Mouse (Mus musculus) left cerebral cortex, postnatal 10 days (tissue): ENCODE data around the gene Itga1. TPM values are rescaled to one million over a fixed set of nuclear protein-coding genes. Genes with fewer than 3 reads are reported as not detected.

Experiments
- DNase-seq, 2 experiments: peaks; one replicate each; pipeline ENCODE4 v3.0.0; 2021 to 2022; ENCODE audit warnings: low spot score in 2 of 2, mixed read lengths in 1 of 2; ENCODE audit errors: extremely low spot score in 1 of 2
- intact Hi-C: fragments of 180-260 bp; cut with DNase I; formaldehyde crosslinking; loops from one replicate; pipeline ENCODE4 v1.15.1; 2025
- total RNA-seq, 2 experiments: library from RNA; stranded (reverse); gene quantifications; 2 replicates each; pipeline ENCODE4 v1.2.3; 2021

The Itga1 gene
- total RNA-seq, 2 experiments from 2014 or later = 12.7 to 13.3 TPM

DNA sequence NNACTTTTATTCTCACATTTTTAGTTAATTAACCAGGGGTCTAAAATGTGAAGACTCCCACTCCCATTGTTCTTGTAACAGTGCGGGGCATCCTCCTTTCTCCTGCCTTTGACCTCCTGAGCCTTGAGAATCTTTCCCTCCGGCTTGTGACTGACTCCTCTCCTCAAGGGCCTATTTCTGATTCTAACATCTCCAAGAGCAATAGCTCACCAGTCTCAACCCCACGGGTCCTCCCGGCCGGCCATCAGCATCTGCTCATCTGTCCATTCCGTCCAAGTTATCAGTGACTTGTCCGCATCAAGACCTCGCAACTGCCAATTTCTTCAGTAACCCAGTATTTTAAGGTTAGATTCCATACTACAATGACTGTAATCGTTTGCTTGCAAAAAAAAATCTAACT, 84.2 kb downstream of the Itga1 start:
- intact Hi-C loops = no loop called here

GRCm38 (mm10) chr13:115011547-115011946, 90.2 kb downstream of the Itga1 start:
- DNase-seq = no peak
- intact Hi-C loops = no loop called here

More for the DNA sequence above, 84.2 kb downstream of the Itga1 start:
- DNase-seq = no peak

DNA sequence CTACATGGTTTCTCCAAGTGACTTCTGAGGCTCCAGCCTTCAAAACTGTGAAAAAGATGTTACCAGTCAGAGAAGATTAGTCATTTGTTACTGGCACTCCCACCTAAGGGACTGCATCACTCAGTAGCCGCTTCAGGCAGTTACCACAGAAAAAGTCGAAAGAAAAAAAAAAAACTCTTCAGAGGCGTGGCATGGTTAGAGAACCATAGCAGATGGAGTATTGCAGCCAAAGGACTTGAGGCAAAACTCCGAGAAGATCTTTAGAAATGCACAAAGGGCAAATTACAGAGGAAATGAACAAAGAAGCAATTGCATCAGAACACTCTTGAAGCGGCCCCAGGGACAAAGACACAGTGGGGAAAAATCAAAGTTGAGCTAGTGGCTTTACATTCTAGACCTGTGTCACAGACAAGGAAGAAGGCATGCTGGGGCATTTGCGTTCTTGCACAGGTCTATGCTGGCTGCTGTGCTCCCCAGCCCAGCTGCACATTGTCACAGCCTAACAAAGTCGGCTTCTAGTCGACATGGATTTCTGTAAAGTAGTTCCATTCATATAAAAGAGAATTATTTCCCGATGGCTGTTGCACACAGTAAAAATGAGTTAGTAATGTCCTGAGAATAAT, 95.4 kb downstream of the Itga1 start:
- no peak for DNase-seq
- intact Hi-C loops = no loop called here

DNA sequence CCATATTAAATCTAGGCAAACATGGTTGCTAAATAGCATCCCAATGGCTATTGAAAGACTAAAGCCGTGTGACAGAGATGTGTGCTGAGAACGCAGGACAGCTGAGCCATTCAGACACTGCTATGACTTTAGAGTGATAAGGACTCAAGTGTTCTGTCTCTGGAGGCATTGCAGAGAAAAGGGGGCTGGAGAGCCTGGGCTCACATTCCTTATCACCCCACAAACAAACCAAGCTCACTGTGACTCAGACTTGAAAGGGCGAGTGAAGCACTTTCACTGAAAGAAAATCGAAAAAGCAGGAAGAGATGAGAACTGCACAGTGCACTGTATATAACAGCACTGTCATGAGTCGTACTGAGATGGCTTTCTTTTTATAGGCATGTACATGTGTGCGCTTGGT, 96.4 kb downstream of the Itga1 start:
- no peak for DNase-seq
- intact Hi-C loops = no loop called here

DNA sequence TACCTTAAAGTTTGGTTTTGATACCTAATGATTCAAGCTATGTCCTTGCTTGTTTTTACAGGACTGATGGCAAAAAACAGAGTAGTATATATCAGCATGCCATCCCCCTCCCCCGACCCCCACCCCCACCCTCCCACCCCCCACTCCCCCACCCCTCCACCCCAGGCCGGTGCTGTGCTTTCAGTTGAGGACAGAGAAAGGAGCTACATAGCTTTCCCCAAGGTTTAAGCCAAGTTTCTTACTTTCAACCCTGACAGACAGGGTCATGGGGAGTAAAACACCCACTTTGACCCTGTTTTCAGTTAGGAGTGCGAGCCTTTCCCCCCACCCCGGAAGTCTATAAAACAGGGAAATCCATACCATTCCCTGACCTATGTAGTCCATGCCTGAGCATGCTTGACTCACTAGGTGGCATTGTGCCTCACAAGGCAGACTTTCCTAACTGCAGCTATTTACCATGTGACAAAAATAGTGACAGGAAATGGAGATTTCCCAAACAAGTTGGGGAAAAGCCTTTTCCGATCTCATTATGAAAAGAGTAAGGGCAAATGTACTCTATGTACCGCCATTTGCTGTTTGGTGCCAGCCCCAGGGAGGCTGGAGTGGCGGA, 98.2 kb downstream of the Itga1 start:
- no peak for DNase-seq
- intact Hi-C loops = no loop called here

- DNase-seq = no peak
- intact Hi-C loops = no loop called here
These were observed 98.9 kb downstream of the Itga1 start for GRCm38 (mm10) chr13:115002837-115003236.

GRCm38 (mm10) chr13:115002155-115002554, 99.6 kb downstream of the Itga1 start:
- intact Hi-C loops = no loop called here
- DNase-seq = no peak

GRCm38 (mm10) chr13:114999582-114999981, 102.2 kb downstream of the Itga1 start:
- intact Hi-C loops = no loop called here
- DNase-seq = no peak

DNA sequence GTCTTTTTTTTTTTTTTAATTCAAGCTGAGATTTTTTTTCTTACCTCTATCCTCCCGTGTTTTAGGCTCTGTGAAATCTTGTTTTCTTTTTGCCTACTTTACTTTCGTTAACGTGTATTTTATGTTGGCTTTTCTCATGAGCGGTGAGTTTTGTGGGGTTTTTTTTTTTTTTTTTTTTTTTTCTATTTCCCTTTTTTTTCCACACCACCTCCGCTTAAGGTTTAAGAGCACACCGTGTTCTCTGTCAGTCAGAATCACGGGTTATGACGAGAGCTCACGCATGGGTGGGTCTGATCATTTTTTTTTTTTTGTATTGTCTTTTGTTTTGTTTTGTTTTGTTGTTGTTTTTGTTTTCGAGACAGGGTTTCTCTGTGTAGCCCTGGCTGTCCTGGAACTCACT, 103.7 kb downstream of the Itga1 start:
- intact Hi-C loops = no loop called here
- DNase-seq = no peak

DNA sequence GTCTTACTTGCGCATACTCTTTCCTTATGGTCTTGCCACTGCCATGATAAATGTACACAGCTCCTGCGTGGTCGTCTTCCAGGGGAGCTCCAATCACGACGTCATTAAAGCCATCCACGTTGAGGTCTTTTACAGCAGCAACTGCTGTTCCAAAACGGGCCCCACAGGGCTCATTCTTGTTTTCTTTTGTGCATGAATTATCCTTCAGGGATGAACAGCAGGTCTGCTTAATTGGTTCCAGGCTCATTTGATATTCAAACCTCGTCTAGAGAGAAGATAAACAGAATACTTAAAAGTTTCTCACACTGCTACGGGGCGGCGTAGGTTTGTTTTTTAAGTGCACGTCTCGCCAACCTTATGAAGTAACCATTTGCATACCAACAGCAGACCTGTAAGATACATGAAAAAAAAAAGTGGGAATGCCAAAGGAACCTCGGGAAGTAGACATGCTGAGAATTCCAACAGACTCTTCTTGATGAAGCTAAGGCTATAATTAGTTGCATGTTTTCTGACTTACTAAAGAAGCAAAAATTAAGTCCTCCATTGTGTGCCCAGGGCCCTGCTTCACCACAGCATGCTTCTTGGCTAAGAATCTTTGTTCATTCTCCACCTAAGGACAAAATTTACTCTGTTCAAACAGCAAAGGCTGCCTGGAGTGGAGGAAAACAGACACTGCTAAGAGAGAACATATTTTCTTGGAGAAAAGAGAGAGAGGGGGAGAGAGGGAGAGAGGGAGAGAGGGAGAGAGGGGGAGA, 109.3 kb downstream of the Itga1 start:
- intact Hi-C loops = no loop called here
- peak in 1 of 2 experiments; percentile 6 for DNase-seq

GRCm38 (mm10) chr13:114987668-114988067, 114.1 kb downstream of the Itga1 start:
- intact Hi-C loops = loop anchor here (10.0 kb wide), 3 partner anchors 107 to 1727 kb away; partner anchors contain the start of gene Pelo
- DNase-seq = no peak

GRCm38 (mm10) chr13:114987161-114987560, 114.6 kb downstream of the Itga1 start:
- intact Hi-C loops = loop anchor here (10.0 kb wide), 3 partner anchors 108 to 1728 kb away; partner anchors contain the start of gene Pelo

DNA sequence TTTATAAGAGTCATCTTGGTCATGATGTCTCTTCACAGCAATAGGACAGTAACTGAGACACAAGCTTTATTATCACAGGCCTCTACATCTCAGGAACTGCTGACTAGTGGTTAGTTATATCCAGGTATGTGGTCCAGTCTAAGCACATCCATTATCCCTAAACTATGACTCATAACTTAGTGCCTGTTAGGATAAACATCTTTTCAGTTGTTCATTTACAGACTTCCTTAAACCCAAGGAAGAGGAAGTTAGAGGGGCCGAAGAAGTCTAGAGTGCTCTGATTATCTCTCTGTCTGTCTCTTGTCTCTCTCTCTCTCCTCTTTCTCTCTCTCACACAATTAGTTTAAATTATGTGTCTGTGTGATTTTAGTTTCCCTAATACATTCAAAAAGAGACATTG, 117.1 kb downstream of the Itga1 start:
- no peak for DNase-seq
- intact Hi-C loops = loop anchor here (10.0 kb wide), 3 partner anchors 110 to 1730 kb away; partner anchors contain the start of gene Pelo

More at GRCm38 (mm10) chr13:114987161-114987560, 114.6 kb downstream of the Itga1 start:
- DNase-seq = no peak

GRCm38 (mm10) chr13:114983116-114983515, 118.6 kb downstream of the Itga1 start:
- DNase-seq = no peak
- intact Hi-C loops = loop anchor here (10.0 kb wide), 3 partner anchors 112 to 1732 kb away; partner anchors contain the start of gene Pelo

GRCm38 (mm10) chr13:114980831-114981419, 120.8 kb downstream of the Itga1 start:
- DNase-seq = no peak
- intact Hi-C loops = loop anchor here (10.0 kb wide), 3 partner anchors 114 to 1734 kb away; partner anchors contain the start of gene Pelo

DNA sequence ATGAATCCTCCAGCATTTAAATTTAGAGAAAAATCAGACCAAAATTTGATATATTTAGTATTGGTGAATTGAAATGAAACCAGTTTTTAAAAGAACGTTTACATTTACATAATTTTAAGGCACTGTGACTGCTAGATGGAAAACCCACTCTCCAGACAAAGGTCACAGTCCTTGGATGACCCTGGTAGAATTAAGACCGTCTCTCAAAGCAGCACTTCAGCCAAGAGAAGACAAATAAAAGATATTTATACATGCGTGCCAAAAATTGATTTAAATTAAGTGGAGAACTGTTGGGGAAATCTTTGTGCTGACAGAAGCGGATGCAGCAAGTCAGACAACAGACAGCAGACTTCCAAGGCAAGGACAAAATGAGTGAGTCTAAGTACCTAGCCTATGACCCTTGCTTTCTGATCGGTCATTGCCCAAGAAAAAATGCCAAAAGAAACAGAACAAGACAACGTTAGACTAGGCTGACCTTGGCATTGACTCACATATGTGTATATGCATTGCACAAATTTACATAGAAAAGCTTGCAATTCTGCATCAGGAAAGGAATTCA, 127.2 kb downstream of the Itga1 start:
- intact Hi-C loops = no loop called here
- DNase-seq = no peak

GRCm38 (mm10) chr13:114971905-114972304, 129.9 kb downstream of the Itga1 start:
- intact Hi-C loops = no loop called here
- DNase-seq = no peak

DNA sequence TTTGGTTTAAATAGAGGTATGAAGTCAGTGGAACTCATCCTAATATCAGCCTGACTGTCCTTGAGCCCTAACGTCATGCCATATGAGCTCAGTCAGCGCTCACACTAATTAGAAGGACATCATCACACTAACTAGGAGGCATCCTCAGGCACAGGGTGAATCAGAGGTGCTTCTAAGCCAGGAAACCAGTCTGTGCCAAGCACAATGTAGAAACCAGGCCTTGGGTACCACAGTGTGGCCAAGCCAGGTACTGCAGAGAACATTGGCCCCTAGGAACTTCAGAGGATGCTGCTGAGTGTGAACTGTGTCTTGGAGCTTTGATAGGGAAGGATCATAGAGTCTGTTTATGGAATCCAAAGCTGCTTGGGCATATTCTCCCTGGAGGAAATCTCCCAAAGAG, 137.5 kb downstream of the Itga1 start:
- peak; percentile 68 to 74 for DNase-seq
- intact Hi-C loops = loop anchor here (10.0 kb wide), 1 partner anchor 1089 kb away; no protein-coding TSS in a partner anchor

- no peak for DNase-seq
- intact Hi-C loops = no loop called here
These were observed 147.2 kb downstream of the Itga1 start for GRCm38 (mm10) chr13:114954516-114954915.
